18 mouse cellular contexts compared by ENCODE assay signal in the genomic region with DNA sequence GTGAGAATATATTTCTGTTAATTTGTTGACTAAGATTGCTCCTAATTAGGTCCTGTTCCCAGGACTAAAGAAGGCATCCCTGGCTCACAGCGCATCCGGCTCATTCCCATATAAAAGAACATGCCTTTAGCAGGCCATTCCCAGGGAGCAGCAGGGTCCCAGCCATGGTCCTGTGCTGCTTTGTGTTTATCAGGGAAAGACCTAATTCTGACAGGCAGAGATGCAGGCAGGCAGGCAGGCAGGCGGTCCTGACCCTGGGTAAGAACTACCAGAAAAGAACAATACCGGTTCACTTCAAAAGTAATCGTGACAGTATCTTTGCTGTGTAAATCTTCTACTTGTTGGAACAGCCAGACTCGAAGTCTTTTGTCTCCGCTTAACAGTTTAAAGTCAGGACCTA.
DNase-seq lines count a peak whose midpoint lies in the region; ATAC-seq lines count a peak whose summit lies in the region.
"Had no signal": no experiment of that assay in that cellular context is flagged by ENCODE, and none has a peak within 500 bp of the region (broad histone marks: within the 10 kb centered on the region; RNA-seq: fewer than 3 reads in every experiment).

No protein-coding gene starts in this region.

- peak overlapping the region; percentile 23 for H3K27ac ChIP-seq in intestine, embryonic 14.5 days (ENCODE audit: low read depth)
- no peak overlapping the region for H3K27ac ChIP-seq in intestine, embryonic 15.5 days
- H3K27ac ChIP-seq in midbrain, embryonic 16.5 days (ENCODE audit: low read length) = peak overlapping the region; percentile 15; the same call in 1 of the 2 replicates
- H3K27ac ChIP-seq: heart, embryonic 13.5 days; kidney, postnatal 0 days had no signal

- no peak overlapping the region for H3K4me2 ChIP-seq in intestine, embryonic 14.5 days (ENCODE audit: low read length)
- no peak overlapping the region for H3K4me2 ChIP-seq in intestine, embryonic 15.5 days (replicated peaks)
- no peak overlapping the region for H3K4me2 ChIP-seq in midbrain, embryonic 16.5 days (ENCODE audit: low read length)
- H3K4me2 ChIP-seq: heart, embryonic 13.5 days; liver, embryonic 11.5 days; lung, embryonic 14.5 days had no signal

- no peaks in the 10 kb centered on the region for H3K27me3 ChIP-seq in intestine, embryonic 14.5 days (replicated peaks; ENCODE audit: control insufficient read depth, insufficient read depth, low read length)
- H3K27me3 ChIP-seq in intestine, embryonic 15.5 days (replicated peaks) = no peaks in the 10 kb centered on the region
- no peaks in the 10 kb centered on the region for H3K27me3 ChIP-seq in midbrain, embryonic 16.5 days (ENCODE audit: control insufficient read depth, insufficient read depth, low read depth, low read length)
- H3K27me3 ChIP-seq: heart, embryonic 13.5 days had no signal

- no peak overlapping the region for H3K9ac ChIP-seq in intestine, embryonic 14.5 days (ENCODE audit: low read length)
- H3K9ac ChIP-seq in intestine, embryonic 15.5 days = no peak overlapping the region
- H3K9ac ChIP-seq in midbrain, embryonic 16.5 days (ENCODE audit: low read depth, low read length) = no peak overlapping the region
- H3K9ac ChIP-seq: heart, embryonic 13.5 days; lung, embryonic 14.5 days had no signal

- no peaks in the 10 kb centered on the region; the same call in 1 of the 2 replicates for H3K9me3 ChIP-seq in intestine, embryonic 14.5 days (ENCODE audit: control insufficient read depth, low read length)
- no peaks in the 10 kb centered on the region for H3K9me3 ChIP-seq in intestine, embryonic 15.5 days
- H3K9me3 ChIP-seq in midbrain, embryonic 16.5 days (replicated peaks; ENCODE audit: control insufficient read depth, low read length, poor library complexity, severe bottlenecking) = no peaks in the 10 kb centered on the region

- H3K4me1 ChIP-seq in intestine, embryonic 14.5 days (replicated peaks; ENCODE audit: control insufficient read depth, insufficient read depth, low read length) = peaks cover 12% of the 10 kb centered on the region
- H3K4me1 ChIP-seq in intestine, embryonic 15.5 days (replicated peaks) = peaks cover 9% of the 10 kb centered on the region; the same call in 1 of the 2 replicates
- H3K4me1 ChIP-seq in midbrain, embryonic 16.5 days (ENCODE audit: control insufficient read depth, insufficient read depth, low read length) = peaks cover 8% of the 10 kb centered on the region; the same call in 1 of the 2 replicates

- 36% methylated on average over 7 of the region's 7 CpGs for WGBS in intestine, embryonic 14.5 days
- 53% methylated on average over 7 of the region's 7 CpGs for WGBS in intestine, embryonic 15.5 days
- 16% methylated on average over 7 of the region's 7 CpGs for WGBS in midbrain, embryonic 16.5 days

- H3K36me3 ChIP-seq in intestine, embryonic 14.5 days (ENCODE audit: control insufficient read depth, insufficient read depth, low read length) = no peaks in the 10 kb centered on the region
- H3K36me3 ChIP-seq in intestine, embryonic 15.5 days = no peaks in the 10 kb centered on the region
- no peaks in the 10 kb centered on the region for H3K36me3 ChIP-seq in midbrain, embryonic 16.5 days (ENCODE audit: control insufficient read depth, insufficient read depth, low read length)
- H3K36me3 ChIP-seq: heart, embryonic 13.5 days had no signal

- ATAC-seq in intestine, embryonic 14.5 days (replicated peaks; ENCODE audit: low FRiP score, low TSS enrichment, low read depth) = no peak
- no peak for ATAC-seq in intestine, embryonic 15.5 days
- peak; percentile 11; the same call in 1 of the 2 replicates for ATAC-seq in midbrain, embryonic 16.5 days
- ATAC-seq: forebrain, embryonic 16.5 days; intestine, postnatal 0 days had no signal

- H3K4me3 ChIP-seq in intestine, embryonic 14.5 days (ENCODE audit: low read depth, low read length) = no peak overlapping the region
- no peak overlapping the region for H3K4me3 ChIP-seq in intestine, embryonic 15.5 days (replicated peaks)
- H3K4me3 ChIP-seq in midbrain, embryonic 16.5 days (ENCODE audit: low read depth, low read length) = no peak overlapping the region
- H3K4me3 ChIP-seq: heart, embryonic 13.5 days had no signal

- no peak for DNase-seq in intestine, embryonic 14.5 days (ENCODE audit: low spot score)
- peak; percentile 65 for DNase-seq in R1 (ENCODE audit: low read depth, low spot score)
- DNase-seq in embryo, embryonic 9.5 days (ENCODE audit: extremely low spot score) = peak; percentile 44
- DNase-seq in left cerebral cortex, adult 9 months (ENCODE audit: low spot score in 2 of 2) = no peak
- DNase-seq in layer of hippocampus, postnatal 25 days (ENCODE audit: extremely low spot score in 1 of 2, low spot score in 1 of 2) = no peak
- DNase-seq in spleen, adult 18-20 months = no peak
- DNase-seq: cerebellum, postnatal 25 days; gastrocnemius, postnatal 25 days; lung, embryonic 14.5 days; right cerebral cortex, postnatal 4 days; thymus, postnatal 36 days had no signal

Comparison
In these comparisons a context has a peak if more than half of its experiments do, and no peak if none do; other contexts are left out.
1. DNase-seq: peak in R1 (single experiment) and embryo, embryonic 9.5 days (single experiment); none in intestine, embryonic 14.5 days (single experiment), left cerebral cortex, adult 9 months (0 of 2), layer of hippocampus, postnatal 25 days (0 of 2) and spleen, adult 18-20 months (0 of 2).